In genomic region chr8:77227742-77228141, GRCm38 (mm10) we compare ENCODE assay signal across 13 mouse cellular contexts.
A peak's percentile ranks its signal among the peaks of the same experiment; 100 is the strongest.
DNase-seq lines count a peak whose midpoint lies in the region; ATAC-seq and TF ChIP-seq lines count a peak whose summit lies in the region.
"Had no signal": no experiment of that assay in that cellular context is flagged by ENCODE, and none has a peak within 500 bp of the region (broad histone marks: within the 10 kb centered on the region; RNA-seq: fewer than 3 reads in every experiment).

No protein-coding gene starts in this region.

- H3K27me3 ChIP-seq in intestine, embryonic 14.5 days (replicated peaks; ENCODE audit: control insufficient read depth, insufficient read depth, low read length) = no peaks in the 10 kb centered on the region
- H3K27me3 ChIP-seq in intestine, postnatal 0 days (replicated peaks; ENCODE audit: control insufficient read depth, insufficient read depth, low read length) = no peaks in the 10 kb centered on the region
- H3K27me3 ChIP-seq in lung, postnatal 0 days (replicated peaks; ENCODE audit: insufficient read depth, low read length) = no peaks in the 10 kb centered on the region
- H3K27me3 ChIP-seq in midbrain, embryonic 13.5 days = no peaks in the 10 kb centered on the region
- H3K27me3 ChIP-seq: embryonic facial prominence, embryonic 15.5 days; heart, embryonic 15.5 days had no signal

- no peaks in the 10 kb centered on the region for H3K9me3 ChIP-seq in intestine, embryonic 14.5 days (ENCODE audit: control insufficient read depth, low read length)
- H3K9me3 ChIP-seq in intestine, postnatal 0 days (ENCODE audit: control insufficient read depth) = no peaks in the 10 kb centered on the region
- no peaks in the 10 kb centered on the region for H3K9me3 ChIP-seq in lung, postnatal 0 days (ENCODE audit: low read length)
- H3K9me3 ChIP-seq in midbrain, embryonic 13.5 days = no peaks in the 10 kb centered on the region
- H3K9me3 ChIP-seq: embryonic facial prominence, embryonic 15.5 days; heart, embryonic 15.5 days had no signal

- H3K27ac ChIP-seq in intestine, embryonic 14.5 days (ENCODE audit: low read depth) = no peak overlapping the region
- H3K27ac ChIP-seq in intestine, postnatal 0 days (ENCODE audit: low read depth, low read length) = no peak overlapping the region
- peak overlapping the region; percentile 7; the same call in 1 of the 2 replicates for H3K27ac ChIP-seq in lung, postnatal 0 days (ENCODE audit: low read length)
- H3K27ac ChIP-seq in midbrain, embryonic 13.5 days = no peak overlapping the region
- H3K27ac ChIP-seq: embryonic facial prominence, embryonic 15.5 days; heart, embryonic 15.5 days had no signal

- peak; percentile 53 for TF ChIP-seq EP300 in lung, postnatal 0 days (IDR thresholded peaks at IDR 0.05)

- H3K4me1 ChIP-seq in intestine, embryonic 14.5 days (replicated peaks; ENCODE audit: control insufficient read depth, insufficient read depth, low read length) = 0 out of 2 replicates have a peak, but pooled peaks cover 6% of the 10 kb centered on the region
- H3K4me1 ChIP-seq in intestine, postnatal 0 days (replicated peaks; ENCODE audit: control insufficient read depth, insufficient read depth, low read length) = 0 out of 2 replicates have a peak, but pooled peaks cover 4% of the 10 kb centered on the region
- H3K4me1 ChIP-seq in lung, postnatal 0 days (ENCODE audit: insufficient read depth, low read depth, low read length) = no peaks in the 10 kb centered on the region
- no peaks in the 10 kb centered on the region for H3K4me1 ChIP-seq in midbrain, embryonic 13.5 days (replicated peaks)
- H3K4me1 ChIP-seq: embryonic facial prominence, embryonic 15.5 days had no signal

- ATAC-seq in intestine, embryonic 14.5 days (replicated peaks; ENCODE audit: low FRiP score, low TSS enrichment, low read depth) = peak; percentile 53; the same call in 1 of the 2 replicates
- ATAC-seq in intestine, postnatal 0 days = no peak
- peak; percentile 97 for ATAC-seq in lung, postnatal 0 days
- ATAC-seq in midbrain, embryonic 13.5 days = no peak
- ATAC-seq: CD4-positive, CD25-positive, alpha-beta regulatory T cell, adult 4 months; midbrain, embryonic 16.5 days had no signal

- DNase-seq in intestine, embryonic 14.5 days (ENCODE audit: low spot score) = no peak
- peak; percentile 49 for DNase-seq in brain, adult 2 months (ENCODE audit: low read depth, low spot score)
- DNase-seq in cerebellum, adult 9-11 months = peak; percentile 66
- DNase-seq in lung, postnatal 0 days (ENCODE audit: low spot score) = peak; percentile 86
- no peak for DNase-seq in gastrocnemius, adult 18-20 months (ENCODE audit: low spot score)
- no peak for DNase-seq in adrenal gland, adult 2 months
- DNase-seq: kidney, postnatal 36 days had no signal

- 90% methylated on average over 5 of the region's 5 CpGs for WGBS in intestine, embryonic 14.5 days
- WGBS in intestine, postnatal 0 days = 88% methylated on average over 5 of the region's 5 CpGs
- 55% methylated on average over 5 of the region's 5 CpGs for WGBS in lung, postnatal 0 days
- 95% methylated on average over 5 of the region's 5 CpGs for WGBS in midbrain, embryonic 13.5 days

- no peaks in the 10 kb centered on the region for H3K36me3 ChIP-seq in intestine, embryonic 14.5 days (ENCODE audit: control insufficient read depth, insufficient read depth, low read length)
- no peaks in the 10 kb centered on the region for H3K36me3 ChIP-seq in intestine, postnatal 0 days (ENCODE audit: control insufficient read depth, insufficient read depth)
- H3K36me3 ChIP-seq in lung, postnatal 0 days (ENCODE audit: insufficient read depth, low read length) = no peaks in the 10 kb centered on the region
- no peaks in the 10 kb centered on the region for H3K36me3 ChIP-seq in midbrain, embryonic 13.5 days
- H3K36me3 ChIP-seq: embryonic facial prominence, embryonic 15.5 days; heart, embryonic 15.5 days had no signal

- no peak for TF ChIP-seq CTCF in intestine, postnatal 0 days (IDR thresholded peaks at IDR 0.05; ENCODE audit: low read depth)
- TF ChIP-seq CTCF in lung, postnatal 0 days (IDR thresholded peaks at IDR 0.05) = 0 out of 2 replicates have a peak, but pooled peaks have one; percentile 4

- no peak overlapping the region for H3K9ac ChIP-seq in intestine, embryonic 14.5 days (ENCODE audit: low read length)
- H3K9ac ChIP-seq in intestine, postnatal 0 days (ENCODE audit: low read depth, low read length) = no peak overlapping the region
- no peak overlapping the region for H3K9ac ChIP-seq in lung, postnatal 0 days (replicated peaks; ENCODE audit: low read depth)
- no peak overlapping the region for H3K9ac ChIP-seq in midbrain, embryonic 13.5 days (replicated peaks)
- H3K9ac ChIP-seq: embryonic facial prominence, embryonic 15.5 days; heart, embryonic 15.5 days had no signal

- no peak overlapping the region for H3K4me2 ChIP-seq in intestine, embryonic 14.5 days (ENCODE audit: low read length)
- H3K4me2 ChIP-seq in intestine, postnatal 0 days (replicated peaks; ENCODE audit: low read depth) = no peak overlapping the region
- no peak overlapping the region for H3K4me2 ChIP-seq in lung, postnatal 0 days (replicated peaks; ENCODE audit: low read depth, low read length)
- no peak overlapping the region for H3K4me2 ChIP-seq in midbrain, embryonic 13.5 days (replicated peaks)
- H3K4me2 ChIP-seq: embryonic facial prominence, embryonic 15.5 days; heart, embryonic 15.5 days had no signal

- no peak overlapping the region for H3K4me3 ChIP-seq in intestine, embryonic 14.5 days (ENCODE audit: low read depth, low read length)
- H3K4me3 ChIP-seq in intestine, postnatal 0 days (ENCODE audit: low read depth, low read length) = no peak overlapping the region
- H3K4me3 ChIP-seq in lung, postnatal 0 days (ENCODE audit: low read depth, low read length) = no peak overlapping the region
- H3K4me3 ChIP-seq in midbrain, embryonic 13.5 days (replicated peaks) = no peak overlapping the region
- H3K4me3 ChIP-seq: embryonic facial prominence, embryonic 15.5 days; heart, embryonic 15.5 days had no signal

Comparison
In these comparisons a context has a peak if more than half of its experiments do, and no peak if none do; other contexts are left out.
1. ATAC-seq: peak in intestine, embryonic 14.5 days (single experiment) and lung, postnatal 0 days (single experiment); none in intestine, postnatal 0 days (single experiment) and midbrain, embryonic 13.5 days (single experiment).
2. DNase-seq: peak in brain, adult 2 months (single experiment), cerebellum, adult 9-11 months (single experiment) and lung, postnatal 0 days (single experiment); none in intestine, embryonic 14.5 days (single experiment), gastrocnemius, adult 18-20 months (single experiment) and adrenal gland, adult 2 months (single experiment).